Mouse (Mus musculus) CH12.LX (cell line): Measurements from ENCODE around the gene Rrp12.
"Not testable (repeated sequence)": the region's sequence is repeated elsewhere in the genome, so short reads cannot be mapped to it uniquely, and the experiment has no call there.

ENCODE experiments used
- CTCF ChIP-seq, 2 experiments: IDR thresholded peaks in 1 of 2; conservative IDR thresholded peaks in 1 of 2; 2 replicates each; pipeline ENCODE4 v1.5.1; 2011 to 2012; ENCODE audit warnings: low read depth in 2 of 2, low read length in 2 of 2, improper control_type of control experiment in 1 of 2, inconsistent platforms in 1 of 2, mild to moderate bottlenecking in 1 of 2, moderate library complexity in 1 of 2
- EP300 ChIP-seq: IDR thresholded peaks from 2 replicates; pipeline ENCODE4 v1.6.1; 2011; ENCODE audit warnings: low read length, improper control_type of control experiment
- HCFC1 ChIP-seq: IDR thresholded peaks from 2 replicates; pipeline ENCODE4 v1.6.1; 2012; ENCODE audit warnings: low read depth, mild to moderate bottlenecking, inconsistent platforms, low read length, improper control_type of control experiment
- POLR2A ChIP-seq: IDR thresholded peaks from 2 replicates; pipeline ENCODE4 v1.6.1; 2011; ENCODE audit warnings: low read depth, mild to moderate bottlenecking, improper control_type of control experiment, low read length
- USF1 ChIP-seq: IDR thresholded peaks from 2 replicates; pipeline ENCODE4 v1.6.1; 2014; ENCODE audit warnings: low read depth, mild to moderate bottlenecking, inconsistent platforms, low read length, improper control_type of control experiment

GRCm38 (mm10) chr19:41847614-41847991, 48.4 kb downstream of the Rrp12 start:
- TF ChIP-seq HCFC1; POLR2A; EP300; USF1; CTCF (conservative IDR thresholded peaks at IDR 0.05 in 1 of 2, IDR thresholded peaks at IDR 0.05 in 1 of 2; ENCODE audit: low read depth in 2 of 2, low read length in 2 of 2): not testable (repeated sequence)
